Mouse (Mus musculus) liver, adult 10 weeks (tissue): ENCODE data around the gene Mylpf. TPM values are rescaled to one million over a fixed set of nuclear protein-coding genes. Genes with fewer than 3 reads are reported as not detected.

Source experiments
- polyA plus RNA-seq: library from polyadenylated mRNA; stranded (reverse); fragments of 350-450 nt; fragmentation: Illumina TruSeq; extraction: RNeasy Lipid Tissue Mini Kit (QIAGEN cat#74804); gene quantifications from one replicate; pipeline ENCODE4 v1.2.3, GENCODE M21; 2014; ENCODE audit warnings: low read depth, low replicate concordance

Gene Mylpf
- polyA plus RNA-seq, result not detected

GRCm38 (mm10) chr7:127208553-127209438, at the start of gene Mylpf:
Gene Mylpf (plus strand): TSS chr7:127208890.

GRCm38 (mm10) chr7:127195544-127196295, 13.0 kb upstream of the Mylpf start, which contains the start of gene Cd2bp2:
Gene Cd2bp2 (minus strand): TSS chr7:127196050.

GRCm38 (mm10) chr7:127208295-127208552, 466 bp upstream of the Mylpf start, which contains the start of gene Tbc1d10b:
Gene Tbc1d10b (minus strand): TSS chr7:127208468.

GRCm38 (mm10) chr7:127232622-127233367, 24.1 kb downstream of the Mylpf start, which contains the start of the genes Zfp553 and Sept1:
Gene Zfp553 (plus strand): TSS chr7:127233061.
Gene Sept1 (minus strand): TSS chr7:127233130.

GRCm38 (mm10) chr7:127243870-127244657, 35.4 kb downstream of the Mylpf start, which contains the start of gene Zfp771:
Gene Zfp771 (plus strand): TSS chr7:127244274.

GRCm38 (mm10) chr7:127260309-127261111, 51.8 kb downstream of the Mylpf start, which contains the start of gene Dctpp1:
Gene Dctpp1 (minus strand): TSS chr7:127260709.

Other genes with a start within 250 kb of the Mylpf start
- 7.8 TPM for gene Cdipt, start 233.0 kb upstream of the Mylpf start, polyA plus RNA-seq
- not detected for gene Cdiptos, start 232.8 kb upstream of the Mylpf start, polyA plus RNA-seq
- 0.53 TPM for gene Mvp, start 194.3 kb upstream of the Mylpf start, polyA plus RNA-seq
- 1.3 TPM for gene Pagr1b, start 192.4 kb upstream of the Mylpf start, polyA plus RNA-seq
- not detected for gene Pagr1a, start 191.5 kb upstream of the Mylpf start, polyA plus RNA-seq
- gene Gm42742, start 187.8 kb upstream of the Mylpf start, polyA plus RNA-seq, result 0.53 TPM
- gene Prrt2, start 187.7 kb upstream of the Mylpf start, polyA plus RNA-seq, result not detected
- 12.5 TPM for gene Maz, start 181.9 kb upstream of the Mylpf start, polyA plus RNA-seq
- not detected for gene Kif22, start 166.4 kb upstream of the Mylpf start, polyA plus RNA-seq
- not detected for gene Zg16, start 121.6 kb upstream of the Mylpf start, polyA plus RNA-seq
- 0.45 TPM for gene AI467606, start 117.5 kb upstream of the Mylpf start, polyA plus RNA-seq
- 50.0 TPM for gene Qprt, start 86.7 kb upstream of the Mylpf start, polyA plus RNA-seq
- gene Spn, start 71.1 kb upstream of the Mylpf start, polyA plus RNA-seq, result 0.13 TPM
- 7.0 TPM for gene Cd2bp2, start 12.8 kb upstream of the Mylpf start, polyA plus RNA-seq
- gene Tbc1d10b, start 422 bp upstream of the Mylpf start, polyA plus RNA-seq, result 2.4 TPM
- 0.50 TPM for gene Zfp553, start 24.2 kb downstream of the Mylpf start, polyA plus RNA-seq
- gene Sept1, start 24.2 kb downstream of the Mylpf start, polyA plus RNA-seq, result not detected
- gene Zfp771, start 35.4 kb downstream of the Mylpf start, polyA plus RNA-seq, result not detected
- 2.3 TPM for gene Dctpp1, start 51.8 kb downstream of the Mylpf start, polyA plus RNA-seq
- 507 TPM for gene Sephs2, start 65.2 kb downstream of the Mylpf start, polyA plus RNA-seq
- 2.2 TPM for gene Itgal, start 87.4 kb downstream of the Mylpf start, polyA plus RNA-seq
- gene Zfp768, start 136.7 kb downstream of the Mylpf start, polyA plus RNA-seq, result 2.7 TPM
- gene Zfp747, start 167.2 kb downstream of the Mylpf start, polyA plus RNA-seq, result 1.0 TPM
- 0.61 TPM for gene 9130019O22Rik, start 178.3 kb downstream of the Mylpf start, polyA plus RNA-seq
- gene E430018J23Rik, start 184.7 kb downstream of the Mylpf start, polyA plus RNA-seq, result 0.42 TPM
- 0.77 TPM for gene Zfp764, start 197.9 kb downstream of the Mylpf start, polyA plus RNA-seq
- gene Zfp688, start 213.2 kb downstream of the Mylpf start, polyA plus RNA-seq, result 1.4 TPM
- 0.48 TPM for gene Zfp689, start 240.3 kb downstream of the Mylpf start, polyA plus RNA-seq